Mouse (Mus musculus): ENCODE measurements at regions not wholly inside any gene's neighbourhood (a gene's known extent, or its start where the extent isn't known, plus 50 kb on each side); places are given as distances from the start of the nearest gene placed in this dataset.

- ATAC-seq (ENCODE audit: extremely low read depth, insufficient number of reproducible peaks, low FRiP score, poor library complexity, severe bottlenecking), result no peak
Observed at GRCm38 (mm10) chr3:156208420-156208819, 353.2 kb upstream of the Negr1 start.

DNA sequence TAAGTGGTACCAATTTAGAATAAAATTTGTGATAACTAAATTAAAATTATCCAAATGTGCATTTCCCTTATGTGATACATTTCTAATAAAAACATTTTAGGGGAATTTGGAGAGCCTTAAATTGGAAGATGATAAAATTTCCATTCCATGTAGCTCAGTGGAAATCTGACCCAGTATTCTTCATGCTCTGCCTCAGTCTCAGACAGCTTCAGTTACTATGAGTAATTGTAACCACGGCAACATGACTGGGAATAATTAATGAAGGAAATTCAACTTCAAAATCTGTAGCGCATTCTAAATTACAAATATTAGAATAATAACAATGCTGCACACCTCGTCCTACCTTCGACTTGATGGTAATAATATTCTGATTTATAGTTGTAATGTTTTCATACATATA lies 350.8 kb upstream of the Negr1 start:
- no peak for ATAC-seq (ENCODE audit: extremely low read depth, insufficient number of reproducible peaks, low FRiP score, poor library complexity, severe bottlenecking)

- ATAC-seq (ENCODE audit: extremely low read depth, insufficient number of reproducible peaks, low FRiP score, poor library complexity, severe bottlenecking), result no peak
Observed at GRCm38 (mm10) chr3:156214823-156215222, 346.8 kb upstream of the Negr1 start.

GRCm38 (mm10) chr3:156232111-156232510 lies 329.5 kb upstream of the Negr1 start:
- no peak for ATAC-seq (ENCODE audit: extremely low read depth, insufficient number of reproducible peaks, low FRiP score, poor library complexity, severe bottlenecking)

GRCm38 (mm10) chr3:156235955-156236354 lies 325.6 kb upstream of the Negr1 start:
- no peak for ATAC-seq (ENCODE audit: extremely low read depth, insufficient number of reproducible peaks, low FRiP score, poor library complexity, severe bottlenecking)

DNA sequence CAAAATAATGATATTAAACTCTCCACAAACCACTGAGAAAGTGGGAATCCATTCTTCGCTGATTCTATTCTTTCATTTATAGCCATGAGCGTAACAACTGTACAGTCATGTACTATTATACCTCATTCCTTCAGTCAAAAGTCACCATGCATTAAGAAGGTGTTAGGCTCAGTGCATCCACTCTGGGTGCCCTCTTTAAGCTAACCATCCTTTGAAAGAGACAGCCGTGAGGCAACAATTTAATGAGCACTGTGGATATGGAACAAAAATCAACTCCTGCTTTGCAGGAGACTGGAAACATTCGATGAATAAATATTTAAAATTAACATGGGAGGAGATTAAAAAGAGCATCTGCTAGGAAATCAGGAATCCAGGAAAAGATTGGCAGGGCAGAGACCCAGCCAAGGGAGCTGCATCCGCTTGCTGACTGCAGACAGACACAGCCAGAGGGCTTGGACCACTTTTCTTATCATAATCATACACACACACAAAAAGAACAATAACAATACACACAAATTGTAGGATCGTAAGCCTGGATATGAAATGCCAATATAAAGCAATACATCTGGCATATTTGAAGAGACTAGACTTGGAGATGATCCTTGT lies 309.2 kb upstream of the Negr1 start:
- no peak for ATAC-seq (ENCODE audit: extremely low read depth, insufficient number of reproducible peaks, low FRiP score, poor library complexity, severe bottlenecking)

DNA sequence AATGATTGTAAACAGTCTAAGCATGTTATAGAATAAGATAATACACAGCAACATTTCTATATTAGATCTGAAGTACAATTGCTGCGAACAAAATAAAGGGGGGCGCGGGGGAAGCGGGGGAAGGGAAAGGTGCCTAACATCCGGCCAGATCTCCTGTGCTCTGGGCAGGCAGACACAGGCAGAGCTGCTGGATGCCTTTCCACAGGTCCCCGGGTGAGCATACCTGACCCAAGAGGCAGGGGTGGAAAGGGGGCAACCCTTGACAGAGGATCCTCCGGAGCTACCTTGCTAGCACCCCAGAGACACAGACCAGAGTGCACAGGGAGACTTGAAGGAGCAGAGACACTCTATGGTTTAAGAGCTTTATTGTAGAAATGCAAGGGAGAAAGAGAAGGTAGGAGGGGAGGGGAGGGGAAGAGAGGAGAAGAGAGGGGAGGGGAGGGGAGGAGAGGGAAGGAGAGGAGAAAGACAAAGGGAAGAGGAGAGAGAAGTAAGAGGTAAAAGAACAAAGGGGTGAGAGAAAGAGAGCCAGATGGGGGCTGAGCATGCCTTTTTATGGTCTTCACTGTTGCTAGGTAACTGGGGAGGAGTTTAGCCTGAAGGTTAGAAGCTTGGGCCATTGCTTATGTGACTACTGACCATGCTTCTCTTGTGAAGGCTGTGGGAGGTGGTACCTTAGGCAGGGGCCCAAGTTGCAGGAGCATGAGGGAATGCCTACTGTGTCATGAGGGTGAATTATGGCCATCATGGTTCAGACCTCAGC lies 308.2 kb upstream of the Negr1 start:
- no peak for ATAC-seq (ENCODE audit: extremely low read depth, insufficient number of reproducible peaks, low FRiP score, poor library complexity, severe bottlenecking)

DNA sequence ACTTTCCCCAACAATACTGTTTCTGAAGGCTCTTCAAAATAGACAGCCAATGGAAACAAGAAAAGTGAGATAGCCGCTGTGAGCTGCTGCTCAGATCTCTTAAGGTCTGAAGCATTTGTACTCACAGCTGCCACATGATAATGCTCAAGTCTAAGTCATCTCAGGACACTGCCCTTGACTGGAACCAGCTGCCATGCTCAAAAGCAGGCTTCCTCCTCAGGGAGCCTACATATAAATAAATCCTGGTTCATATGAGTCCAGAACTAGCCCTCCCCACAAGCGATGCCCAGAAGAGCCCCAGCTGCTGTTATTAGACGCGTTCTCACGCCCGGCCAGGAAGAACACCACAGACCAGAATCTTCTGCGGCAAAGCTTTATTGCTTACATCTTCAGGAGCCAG lies 304.9 kb upstream of the Negr1 start:
- no peak for ATAC-seq (ENCODE audit: extremely low read depth, insufficient number of reproducible peaks, low FRiP score, poor library complexity, severe bottlenecking)

- ATAC-seq (ENCODE audit: extremely low read depth, insufficient number of reproducible peaks, low FRiP score, poor library complexity, severe bottlenecking), result no peak
Observed at GRCm38 (mm10) chr3:156264654-156265053, 296.9 kb upstream of the Negr1 start.

- no peak for ATAC-seq (ENCODE audit: extremely low read depth, insufficient number of reproducible peaks, low FRiP score, poor library complexity, severe bottlenecking)
Observed at GRCm38 (mm10) chr3:156267727-156268126, 293.9 kb upstream of the Negr1 start.

DNA sequence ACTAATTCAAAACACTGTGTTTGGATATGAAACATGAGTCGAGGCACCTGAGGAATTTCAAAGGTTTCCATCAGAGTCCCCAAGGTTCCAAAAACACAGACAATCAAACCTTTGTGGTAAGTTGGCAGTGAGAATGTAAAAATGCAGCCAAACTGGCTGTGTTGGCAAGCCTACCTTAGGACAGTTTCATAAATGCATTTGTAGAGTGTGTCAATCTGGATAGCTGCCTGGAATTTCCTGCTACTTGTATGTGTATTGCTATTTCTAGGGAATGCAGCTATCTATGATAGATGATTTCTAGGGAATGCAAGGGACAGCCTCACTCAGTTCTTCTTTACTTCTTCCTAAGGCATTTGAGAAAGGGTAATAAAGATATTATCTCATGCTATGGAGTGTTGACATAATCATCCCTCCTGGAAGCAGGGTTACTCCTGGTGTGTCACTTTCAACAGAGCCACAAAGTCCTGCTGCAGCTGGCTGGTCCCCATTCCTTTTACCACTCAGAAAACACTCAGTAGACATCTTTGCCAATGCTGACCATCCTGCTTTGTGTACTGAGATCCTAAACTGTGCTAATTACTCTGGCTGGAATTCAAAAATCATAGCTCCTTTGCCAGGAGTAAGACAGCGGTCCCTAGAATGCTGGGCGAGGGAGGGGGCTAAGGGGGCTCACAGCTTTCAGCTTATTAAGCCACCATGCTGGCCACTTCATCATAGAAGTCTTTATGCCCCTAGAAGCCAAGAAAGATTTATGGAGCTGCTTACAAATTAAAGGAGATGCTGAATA lies 261.4 kb upstream of the Negr1 start:
- ATAC-seq (ENCODE audit: extremely low read depth, insufficient number of reproducible peaks, low FRiP score, poor library complexity, severe bottlenecking), result no peak

GRCm38 (mm10) chr3:156301302-156301701 lies 260.3 kb upstream of the Negr1 start:
- no peak for ATAC-seq (ENCODE audit: extremely low read depth, insufficient number of reproducible peaks, low FRiP score, poor library complexity, severe bottlenecking)

DNA sequence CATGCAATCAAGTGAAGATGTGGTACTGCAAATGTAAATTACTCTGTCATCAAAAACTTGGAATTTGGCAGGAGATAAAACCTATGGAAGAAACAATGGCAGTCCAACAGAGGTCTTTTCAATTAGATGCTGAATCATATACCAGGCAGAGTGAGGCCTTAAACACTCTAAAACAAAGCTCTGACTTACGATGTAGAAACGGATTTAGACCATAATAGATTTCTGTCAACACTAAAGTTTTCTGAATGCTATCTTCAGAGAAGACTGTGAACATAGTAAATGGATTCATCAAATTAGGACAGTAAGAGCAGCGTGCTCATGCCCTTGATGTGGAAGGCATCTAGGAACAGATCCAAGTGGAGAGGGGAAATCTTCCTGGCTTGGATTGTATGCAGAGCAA lies 259.8 kb upstream of the Negr1 start:
- no peak for ATAC-seq (ENCODE audit: extremely low read depth, insufficient number of reproducible peaks, low FRiP score, poor library complexity, severe bottlenecking)

GRCm38 (mm10) chr3:156304174-156304573 lies 257.4 kb upstream of the Negr1 start:
- no peak for ATAC-seq (ENCODE audit: extremely low read depth, insufficient number of reproducible peaks, low FRiP score, poor library complexity, severe bottlenecking)

GRCm38 (mm10) chr3:156305064-156305463 lies 256.5 kb upstream of the Negr1 start:
- ATAC-seq (ENCODE audit: extremely low read depth, insufficient number of reproducible peaks, low FRiP score, poor library complexity, severe bottlenecking), result no peak

GRCm38 (mm10) chr3:156335033-156335793 lies 226.4 kb upstream of the Negr1 start:
- ATAC-seq (ENCODE audit: extremely low read depth, insufficient number of reproducible peaks, low FRiP score, poor library complexity, severe bottlenecking), result no peak

GRCm38 (mm10) chr3:156341484-156341883 lies 220.1 kb upstream of the Negr1 start:
- ATAC-seq (ENCODE audit: extremely low read depth, insufficient number of reproducible peaks, low FRiP score, poor library complexity, severe bottlenecking), result no peak

DNA sequence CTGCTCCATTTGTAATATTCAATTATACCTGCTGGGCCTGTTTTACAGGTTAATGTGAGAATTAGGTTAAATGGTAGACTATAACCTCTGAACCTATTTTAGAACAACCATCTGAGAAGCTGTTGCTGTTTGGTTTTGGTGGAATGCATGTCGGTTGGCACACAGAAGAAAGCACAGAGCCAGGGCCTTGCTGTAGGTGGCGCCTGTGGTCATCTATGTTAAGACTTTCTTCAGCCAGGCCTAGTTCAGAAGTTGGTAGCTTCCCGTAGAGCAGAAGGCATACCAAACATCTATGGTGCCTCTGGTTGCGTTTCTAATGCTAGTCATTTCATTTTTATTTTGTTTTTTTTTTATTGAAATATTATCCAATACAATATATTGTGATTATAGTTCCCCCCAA lies 209.9 kb upstream of the Negr1 start:
- no peak for ATAC-seq (ENCODE audit: extremely low read depth, insufficient number of reproducible peaks, low FRiP score, poor library complexity, severe bottlenecking)

- no peak for ATAC-seq (ENCODE audit: extremely low read depth, insufficient number of reproducible peaks, low FRiP score, poor library complexity, severe bottlenecking)
Observed at GRCm38 (mm10) chr3:156353430-156353829, 208.2 kb upstream of the Negr1 start.

All from neutrophil, adult 5-6 weeks (primary cell).